Mouse (Mus musculus): Measurements from ENCODE around the gene Rrm1. TPM values are rescaled to one million over a fixed set of nuclear protein-coding genes. Genes with fewer than 3 reads are reported as not detected.

Rrm1 gene
- polyA plus RNA-seq, 1 experiment = 14.9 TPM

DNA sequence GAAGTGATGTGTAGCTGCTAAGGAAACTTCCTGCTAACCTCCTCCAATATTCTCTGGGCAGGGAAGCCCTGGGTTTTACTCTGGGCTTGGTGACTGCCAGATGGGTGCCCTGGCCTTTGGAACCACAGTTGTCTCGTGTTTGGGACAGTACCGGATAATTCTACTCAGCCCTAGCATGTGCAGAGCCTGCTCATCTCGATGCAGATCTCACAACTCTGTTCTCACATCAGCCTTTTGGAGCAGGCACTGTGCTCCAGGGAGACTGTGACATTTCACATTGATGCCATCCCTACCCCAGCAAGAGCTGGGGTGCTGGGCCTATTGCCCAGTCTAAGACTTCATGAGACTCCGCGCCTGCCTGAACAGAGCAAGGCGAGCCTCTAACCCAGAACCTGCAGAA lies 67.2 kb downstream of the Rrm1 start:
- no peaks in the 10 kb centered on the region for H3K9me3 ChIP-seq (ENCODE audit: control insufficient read depth, low read length)
- H3K4me1 ChIP-seq (ENCODE audit: control insufficient read depth) = peaks cover 3% of the 10 kb centered on the region; the same call in 1 of the 2 replicates
- TF ChIP-seq TAL1 (IDR thresholded peaks at IDR 0.05; ENCODE audit: low read length) = no peak
- TF ChIP-seq GATA1 (IDR thresholded peaks at IDR 0.05; ENCODE audit: low read length) = no peak
- H3K27me3 ChIP-seq (ENCODE audit: control insufficient read depth) = peaks cover 10% of the 10 kb centered on the region
- H3K4me3 ChIP-seq (replicated peaks) = no peak overlapping the region
- no peaks in the 10 kb centered on the region for H3K36me3 ChIP-seq (ENCODE audit: control insufficient read depth)

DNA sequence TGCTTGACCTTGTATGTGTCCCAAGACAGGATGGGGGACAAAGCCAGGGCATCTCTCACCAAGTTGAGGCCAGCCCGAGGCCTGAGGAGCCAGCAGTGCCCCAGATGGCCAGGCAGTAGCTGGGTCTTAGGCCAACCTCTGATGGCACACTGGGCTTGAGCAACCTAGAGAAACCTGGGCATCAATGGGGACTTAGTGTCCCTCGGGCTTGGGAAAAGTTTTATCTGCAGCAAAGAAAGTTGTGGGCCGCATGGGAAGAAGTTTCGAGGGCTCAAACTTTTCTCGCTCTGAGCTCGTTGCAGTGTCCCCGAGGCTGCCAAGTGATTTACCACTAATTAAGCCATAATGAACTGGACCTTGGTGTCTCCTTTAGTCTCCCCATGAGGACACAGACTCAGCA lies 68.2 kb downstream of the Rrm1 start:
- peaks cover 3% of the 10 kb centered on the region; the same call in 1 of the 2 replicates for H3K4me1 ChIP-seq (ENCODE audit: control insufficient read depth)
- no peaks in the 10 kb centered on the region for H3K9me3 ChIP-seq (ENCODE audit: control insufficient read depth, low read length)
- peaks cover 16% of the 10 kb centered on the region for H3K27me3 ChIP-seq (ENCODE audit: control insufficient read depth)
- TF ChIP-seq TAL1 (IDR thresholded peaks at IDR 0.05; ENCODE audit: low read length) (no peak), GATA1 (IDR thresholded peaks at IDR 0.05; ENCODE audit: low read length) (no peak)
- no peaks in the 10 kb centered on the region for H3K36me3 ChIP-seq (ENCODE audit: control insufficient read depth)
- H3K4me3 ChIP-seq (replicated peaks) = no peak overlapping the region

DNA sequence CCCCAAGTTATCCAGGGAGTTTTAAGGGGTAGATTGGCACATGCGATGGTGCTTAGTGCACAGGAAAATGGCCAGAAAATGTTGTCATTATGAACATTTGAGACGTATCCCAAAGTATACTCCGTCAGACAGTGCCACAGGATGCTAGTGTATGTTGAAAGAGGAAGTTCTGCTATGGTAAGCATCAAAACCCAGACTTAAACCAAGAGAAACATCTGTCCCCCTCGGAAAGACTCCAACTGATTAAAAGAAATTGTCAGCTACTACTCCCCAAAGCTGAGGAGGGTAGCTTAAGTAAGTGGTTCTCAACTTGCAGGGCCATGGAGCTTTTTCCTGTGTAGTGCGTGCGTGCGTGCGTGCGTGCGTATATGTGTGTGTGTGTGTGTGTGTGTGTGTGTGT lies 70.4 kb downstream of the Rrm1 start:
- H3K4me1 ChIP-seq (ENCODE audit: control insufficient read depth) = peaks cover 3% of the 10 kb centered on the region; the same call in 1 of the 2 replicates
- no peak for TF ChIP-seq TAL1 (IDR thresholded peaks at IDR 0.05; ENCODE audit: low read length)
- TF ChIP-seq GATA1 (IDR thresholded peaks at IDR 0.05; ENCODE audit: low read length) = no peak
- no peaks in the 10 kb centered on the region for H3K9me3 ChIP-seq (ENCODE audit: control insufficient read depth, low read length)
- H3K27me3 ChIP-seq (ENCODE audit: control insufficient read depth) = peaks cover 16% of the 10 kb centered on the region
- H3K36me3 ChIP-seq (ENCODE audit: control insufficient read depth) = no peaks in the 10 kb centered on the region
- no peak overlapping the region for H3K4me3 ChIP-seq (replicated peaks)

DNA sequence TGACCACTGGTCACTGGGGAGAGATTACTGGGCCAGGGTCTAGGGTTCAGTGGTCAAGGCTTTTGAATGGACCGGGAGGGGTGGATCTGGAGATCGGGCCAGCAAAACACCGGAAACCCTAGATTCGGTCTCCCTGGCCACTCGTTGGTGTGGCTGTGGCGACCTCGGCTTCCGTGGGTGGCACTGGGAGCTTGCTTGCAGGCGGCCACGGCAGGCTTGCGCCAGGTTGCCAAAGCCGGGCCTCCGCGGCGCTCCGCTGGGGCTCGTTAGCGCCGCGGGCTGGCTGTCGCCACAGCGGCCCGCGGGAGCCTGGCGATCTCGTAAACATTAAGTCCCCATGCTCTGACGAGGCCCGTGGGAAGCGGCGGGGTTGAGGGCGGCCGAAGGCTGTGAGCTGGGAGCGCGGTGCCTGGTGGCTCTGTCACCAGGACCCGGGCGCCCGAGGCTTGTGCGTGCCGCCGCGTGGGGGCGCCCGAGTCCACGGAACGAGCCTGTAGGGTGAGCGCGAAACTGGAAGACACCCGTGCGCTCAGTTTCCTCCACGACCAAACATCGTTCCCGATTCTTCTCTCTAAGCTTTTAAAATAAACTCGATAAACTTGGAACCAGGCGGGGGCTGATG lies 71.4 kb downstream of the Rrm1 start:
- H3K4me3 ChIP-seq (replicated peaks) = peak overlapping the region; percentile 30
- no peaks in the 10 kb centered on the region for H3K36me3 ChIP-seq (ENCODE audit: control insufficient read depth)
- H3K27me3 ChIP-seq (ENCODE audit: control insufficient read depth) = peaks cover 16% of the 10 kb centered on the region
- no peaks in the 10 kb centered on the region for H3K9me3 ChIP-seq (ENCODE audit: control insufficient read depth, low read length)
- no peak for TF ChIP-seq TAL1 (IDR thresholded peaks at IDR 0.05; ENCODE audit: low read length)
- TF ChIP-seq GATA1 (IDR thresholded peaks at IDR 0.05; ENCODE audit: low read length) = no peak
- H3K4me1 ChIP-seq (ENCODE audit: control insufficient read depth) = peaks cover 3% of the 10 kb centered on the region; the same call in 1 of the 2 replicates

DNA sequence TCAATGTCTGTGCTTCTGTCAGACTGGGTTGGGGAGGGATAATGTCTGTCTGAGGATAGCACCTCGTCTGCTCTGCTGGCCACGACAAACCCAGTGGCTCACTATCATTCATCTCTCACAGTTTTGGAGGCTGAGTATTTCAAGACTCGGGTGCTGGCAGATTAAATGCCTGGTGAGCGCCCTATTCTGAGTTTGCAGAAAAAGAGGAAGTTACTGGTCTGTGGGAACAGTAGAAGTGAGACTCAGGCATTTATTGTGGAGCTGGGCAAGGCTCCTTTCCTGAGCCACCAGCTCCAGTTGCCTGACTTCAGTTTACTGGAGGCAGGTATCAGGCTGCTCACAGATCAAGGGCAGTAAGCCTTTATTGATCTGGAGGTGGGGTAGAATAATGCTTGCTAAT lies 72.6 kb downstream of the Rrm1 start:
- peaks cover 16% of the 10 kb centered on the region for H3K27me3 ChIP-seq (ENCODE audit: control insufficient read depth)
- H3K4me3 ChIP-seq (replicated peaks) = no peak overlapping the region
- no peaks in the 10 kb centered on the region for H3K36me3 ChIP-seq (ENCODE audit: control insufficient read depth)
- H3K9me3 ChIP-seq (ENCODE audit: control insufficient read depth, low read length) = no peaks in the 10 kb centered on the region
- TF ChIP-seq GATA1 (IDR thresholded peaks at IDR 0.05; ENCODE audit: low read length) = no peak
- TF ChIP-seq TAL1 (IDR thresholded peaks at IDR 0.05; ENCODE audit: low read length) = no peak
- H3K4me1 ChIP-seq (ENCODE audit: control insufficient read depth) = peaks cover 3% of the 10 kb centered on the region; the same call in 1 of the 2 replicates

DNA sequence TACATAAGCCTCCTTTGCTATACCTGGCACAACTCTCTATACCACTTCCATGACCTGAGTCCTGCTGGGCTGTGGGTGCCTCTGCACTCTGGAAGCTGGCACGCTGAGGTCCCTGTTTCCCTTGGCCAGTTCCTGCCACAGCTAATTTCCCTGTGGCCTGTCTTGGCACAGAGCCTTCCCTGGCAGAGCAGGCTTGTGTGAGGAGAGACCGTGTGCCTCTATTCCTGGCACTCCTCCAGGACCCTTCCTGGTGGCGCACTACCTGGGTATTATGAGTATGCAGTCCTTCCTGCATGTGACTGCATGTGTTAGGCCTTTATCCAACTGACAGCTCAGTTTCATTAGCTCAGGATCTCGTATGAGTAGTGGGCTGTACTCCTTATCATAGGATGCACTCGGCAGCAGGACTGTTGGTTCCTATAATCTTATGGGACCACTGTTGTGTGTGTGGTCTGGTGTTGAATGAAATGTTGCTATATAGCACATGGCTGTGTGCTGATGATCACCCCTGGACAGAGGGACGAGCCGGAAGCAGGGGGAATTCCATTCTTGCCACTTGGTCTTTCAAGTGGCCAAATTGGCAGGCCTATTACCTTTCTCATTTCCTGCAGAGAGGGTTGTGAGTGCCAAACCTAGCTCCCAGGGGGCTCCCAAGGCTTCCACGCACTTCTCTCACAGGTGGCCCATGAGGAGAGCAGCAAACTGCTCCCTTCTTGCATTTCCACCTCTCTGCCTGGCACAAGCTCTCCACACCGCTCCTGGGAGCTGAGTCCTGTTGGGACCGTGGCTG lies 75.0 kb downstream of the Rrm1 start:
- H3K4me1 ChIP-seq (ENCODE audit: control insufficient read depth) = peaks cover 3% of the 10 kb centered on the region; the same call in 1 of the 2 replicates
- no peaks in the 10 kb centered on the region for H3K9me3 ChIP-seq (ENCODE audit: control insufficient read depth, low read length)
- no peaks in the 10 kb centered on the region for H3K36me3 ChIP-seq (ENCODE audit: control insufficient read depth)
- H3K4me3 ChIP-seq (replicated peaks) = no peak overlapping the region
- peaks cover 16% of the 10 kb centered on the region for H3K27me3 ChIP-seq (ENCODE audit: control insufficient read depth)
- TF ChIP-seq TAL1 (IDR thresholded peaks at IDR 0.05; ENCODE audit: low read length) (no peak), GATA1 (IDR thresholded peaks at IDR 0.05; ENCODE audit: low read length) (no peak)

DNA sequence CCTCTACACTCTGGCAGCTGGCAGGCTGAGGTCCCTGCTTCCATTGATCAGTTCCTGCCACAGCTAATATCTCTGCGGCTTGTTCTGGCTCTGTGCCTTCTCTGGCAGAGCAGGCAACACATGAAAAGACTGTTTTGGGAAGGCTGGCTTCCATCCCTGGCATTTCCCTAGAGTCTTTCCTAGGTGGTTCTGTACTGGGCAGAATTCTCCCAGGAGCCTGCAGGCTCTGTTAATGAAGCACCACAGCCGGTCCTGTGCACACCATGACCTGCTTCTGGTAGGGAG lies 75.5 kb downstream of the Rrm1 start:
- Histone ChIP-seq H3K4me3 (replicated peaks) (no peak overlapping the region), H3K27me3 (ENCODE audit: control insufficient read depth) (peaks cover 16% of the 10 kb centered on the region), H3K9me3 (ENCODE audit: control insufficient read depth, low read length) (no peaks in the 10 kb centered on the region), H3K4me1 (ENCODE audit: control insufficient read depth) (peaks cover 3% of the 10 kb centered on the region; the same call in 1 of the 2 replicates), H3K36me3 (ENCODE audit: control insufficient read depth) (no peaks in the 10 kb centered on the region)
- TF ChIP-seq TAL1 (IDR thresholded peaks at IDR 0.05; ENCODE audit: low read length) (no peak), GATA1 (IDR thresholded peaks at IDR 0.05; ENCODE audit: low read length) (no peak)

Other genes starting within 250 kb of the Rrm1 start
- gene Nup98, start 231.5 kb upstream of the Rrm1 start, polyA plus RNA-seq (2012) = 0.17 and 0.18 TPM in 2 replicates
- 0.14 and 1.5 TPM in 2 replicates for gene Pgap2, start 231.5 kb upstream of the Rrm1 start, polyA plus RNA-seq (2012)
- gene Rhog, start 185.6 kb upstream of the Rrm1 start, polyA plus RNA-seq (2012) = 7.6 and 15.0 TPM in 2 replicates
- gene Stim1, start 173.9 kb upstream of the Rrm1 start, polyA plus RNA-seq (2012) = 2.7 and 2.9 TPM in 2 replicates
- not detected in 2 replicates for gene Olfr543, start 40.0 kb downstream of the Rrm1 start, polyA plus RNA-seq (2012)
- gene Olfr544, start 46.6 kb downstream of the Rrm1 start, polyA plus RNA-seq (2012) = not detected in 2 replicates
- not detected in 2 replicates for gene Olfr545, start 57.9 kb downstream of the Rrm1 start, polyA plus RNA-seq (2012)
- gene Olfr547, start 93.1 kb downstream of the Rrm1 start, polyA plus RNA-seq (2012) = not detected in 2 replicates
- gene Olfr548-ps1, start 99.2 kb downstream of the Rrm1 start, polyA plus RNA-seq (2012) = not detected in 2 replicates
- gene Olfr549, start 108.2 kb downstream of the Rrm1 start, polyA plus RNA-seq (2012) = not detected in 2 replicates
- gene Trim21, start 123.8 kb downstream of the Rrm1 start, polyA plus RNA-seq (2012) = 0.09 and 0.26 TPM in 2 replicates
- not detected in 2 replicates for gene Olfr550, start 129.7 kb downstream of the Rrm1 start, polyA plus RNA-seq (2012)
- not detected in 2 replicates for gene Olfr551, start 150.2 kb downstream of the Rrm1 start, polyA plus RNA-seq (2012)
- not detected in 2 replicates for gene Olfr552, start 156.1 kb downstream of the Rrm1 start, polyA plus RNA-seq (2012)
- not detected in 2 replicates for gene Olfr553, start 176.5 kb downstream of the Rrm1 start, polyA plus RNA-seq (2012)
- not detected in 2 replicates for gene Olfr554, start 196.7 kb downstream of the Rrm1 start, polyA plus RNA-seq (2012)
- gene Olfr555, start 217.1 kb downstream of the Rrm1 start, polyA plus RNA-seq (2012) = not detected in 2 replicates
- gene Olfr556, start 223.2 kb downstream of the Rrm1 start, polyA plus RNA-seq (2012) = not detected in 2 replicates
- 0.05 TPM in 1 of 2 replicates, not detected in the other for gene Trim68, start 245.6 kb downstream of the Rrm1 start, polyA plus RNA-seq (2012)

Data from erythroblast, embryonic 14.5 days (primary cell).